Mouse (Mus musculus): ENCODE measurements around the gene Wnt2. TPM values are rescaled to one million over a fixed set of nuclear protein-coding genes. Genes with fewer than 3 reads are reported as not detected.

Gene Wnt2
- polyA plus RNA-seq, 1 experiment = not detected

GRCm38 (mm10) chr6:18030868-18031508 lies 603 bp upstream of the Wnt2 start:
- no peaks in the 10 kb centered on the region for H3K4me1 ChIP-seq (ENCODE audit: control insufficient read depth, insufficient read depth, low read length)
- H3K4me3 ChIP-seq (ENCODE audit: insufficient read depth, low read length) = no peak overlapping the region
- TF ChIP-seq POLR2A (IDR thresholded peaks at IDR 0.05; ENCODE audit: borderline replicate concordance, low read depth, low read length) (no peak), CTCF (IDR thresholded peaks at IDR 0.05; ENCODE audit: low read depth, low read length) (no peak)
- H3K27ac ChIP-seq (ENCODE audit: insufficient read depth, low read depth, low read length) = no peak overlapping the region

GRCm38 (mm10) chr6:18024133-18024794 lies 6.1 kb downstream of the Wnt2 start:
- no peak overlapping the region for H3K27ac ChIP-seq (ENCODE audit: insufficient read depth, low read depth, low read length)
- no peak for TF ChIP-seq CTCF (IDR thresholded peaks at IDR 0.05; ENCODE audit: low read depth, low read length)
- no peak for TF ChIP-seq POLR2A (IDR thresholded peaks at IDR 0.05; ENCODE audit: borderline replicate concordance, low read depth, low read length)
- H3K4me3 ChIP-seq (ENCODE audit: insufficient read depth, low read length) = no peak overlapping the region
- H3K4me1 ChIP-seq (ENCODE audit: control insufficient read depth, insufficient read depth, low read length) = no peaks in the 10 kb centered on the region

GRCm38 (mm10) chr6:18013346-18013745 lies 17.0 kb downstream of the Wnt2 start:
- no peak overlapping the region for H3K27ac ChIP-seq (ENCODE audit: insufficient read depth, low read depth, low read length)
- no peak overlapping the region for H3K4me3 ChIP-seq (ENCODE audit: insufficient read depth, low read length)
- TF ChIP-seq CTCF (IDR thresholded peaks at IDR 0.05; ENCODE audit: low read depth, low read length) = no peak
- no peak for TF ChIP-seq POLR2A (IDR thresholded peaks at IDR 0.05; ENCODE audit: borderline replicate concordance, low read depth, low read length)
- H3K4me1 ChIP-seq (ENCODE audit: control insufficient read depth, insufficient read depth, low read length) = no peaks in the 10 kb centered on the region

- TF ChIP-seq POLR2A (IDR thresholded peaks at IDR 0.05; ENCODE audit: borderline replicate concordance, low read depth, low read length) = no peak
- TF ChIP-seq CTCF (IDR thresholded peaks at IDR 0.05; ENCODE audit: low read depth, low read length) = no peak
- Histone ChIP-seq H3K27ac (ENCODE audit: insufficient read depth, low read depth, low read length) (no peak overlapping the region), H3K4me1 (ENCODE audit: control insufficient read depth, insufficient read depth, low read length) (no peaks in the 10 kb centered on the region), H3K4me3 (ENCODE audit: insufficient read depth, low read length) (no peak overlapping the region)
Measured at GRCm38 (mm10) chr6:18007356-18007755, 23.0 kb downstream of the Wnt2 start.

- Histone ChIP-seq H3K4me1 (ENCODE audit: control insufficient read depth, insufficient read depth, low read length) (no peaks in the 10 kb centered on the region), H3K27ac (ENCODE audit: insufficient read depth, low read depth, low read length) (no peak overlapping the region), H3K4me3 (ENCODE audit: insufficient read depth, low read length) (no peak overlapping the region)
- no peak for TF ChIP-seq POLR2A (IDR thresholded peaks at IDR 0.05; ENCODE audit: borderline replicate concordance, low read depth, low read length)
- TF ChIP-seq CTCF (IDR thresholded peaks at IDR 0.05; ENCODE audit: low read depth, low read length) = no peak
Measured at GRCm38 (mm10) chr6:18002065-18002464, 28.3 kb downstream of the Wnt2 start.

- no peak overlapping the region for H3K27ac ChIP-seq (ENCODE audit: insufficient read depth, low read depth, low read length)
- H3K4me1 ChIP-seq (ENCODE audit: control insufficient read depth, insufficient read depth, low read length) = no peaks in the 10 kb centered on the region
- no peak overlapping the region for H3K4me3 ChIP-seq (ENCODE audit: insufficient read depth, low read length)
- TF ChIP-seq POLR2A (IDR thresholded peaks at IDR 0.05; ENCODE audit: borderline replicate concordance, low read depth, low read length) (no peak), CTCF (IDR thresholded peaks at IDR 0.05; ENCODE audit: low read depth, low read length) (no peak)
Measured at GRCm38 (mm10) chr6:17998497-17998896, 31.9 kb downstream of the Wnt2 start.

- no peaks in the 10 kb centered on the region for H3K4me1 ChIP-seq (ENCODE audit: control insufficient read depth, insufficient read depth, low read length)
- no peak overlapping the region for H3K27ac ChIP-seq (ENCODE audit: insufficient read depth, low read depth, low read length)
- TF ChIP-seq CTCF (IDR thresholded peaks at IDR 0.05; ENCODE audit: low read depth, low read length) (no peak), POLR2A (IDR thresholded peaks at IDR 0.05; ENCODE audit: borderline replicate concordance, low read depth, low read length) (no peak)
- no peak overlapping the region for H3K4me3 ChIP-seq (ENCODE audit: insufficient read depth, low read length)
Measured at GRCm38 (mm10) chr6:17994956-17995790, 35.2 kb downstream of the Wnt2 start.

GRCm38 (mm10) chr6:17991625-17992024 lies 38.8 kb downstream of the Wnt2 start:
- Histone ChIP-seq H3K4me1 (ENCODE audit: control insufficient read depth, insufficient read depth, low read length) (no peaks in the 10 kb centered on the region), H3K27ac (ENCODE audit: insufficient read depth, low read depth, low read length) (no peak overlapping the region), H3K4me3 (ENCODE audit: insufficient read depth, low read length) (no peak overlapping the region)
- no peak for TF ChIP-seq CTCF (IDR thresholded peaks at IDR 0.05; ENCODE audit: low read depth, low read length)
- no peak for TF ChIP-seq POLR2A (IDR thresholded peaks at IDR 0.05; ENCODE audit: borderline replicate concordance, low read depth, low read length)

GRCm38 (mm10) chr6:17990173-17991028 lies 40.0 kb downstream of the Wnt2 start:
- no peak for TF ChIP-seq CTCF (IDR thresholded peaks at IDR 0.05; ENCODE audit: low read depth, low read length)
- TF ChIP-seq POLR2A (IDR thresholded peaks at IDR 0.05; ENCODE audit: borderline replicate concordance, low read depth, low read length) = no peak
- H3K4me3 ChIP-seq (ENCODE audit: insufficient read depth, low read length) = no peak overlapping the region
- no peaks in the 10 kb centered on the region for H3K4me1 ChIP-seq (ENCODE audit: control insufficient read depth, insufficient read depth, low read length)
- no peak overlapping the region for H3K27ac ChIP-seq (ENCODE audit: insufficient read depth, low read depth, low read length)

Data from bone marrow macrophage, adult 2 months (primary cell).